Mouse (Mus musculus): ENCODE data around the gene Ddx19a.
"Not testable (repeated sequence)": the region's sequence is repeated elsewhere in the genome, so short reads cannot be mapped to it uniquely, and the experiment has no call there.

Ddx19a gene

DNA sequence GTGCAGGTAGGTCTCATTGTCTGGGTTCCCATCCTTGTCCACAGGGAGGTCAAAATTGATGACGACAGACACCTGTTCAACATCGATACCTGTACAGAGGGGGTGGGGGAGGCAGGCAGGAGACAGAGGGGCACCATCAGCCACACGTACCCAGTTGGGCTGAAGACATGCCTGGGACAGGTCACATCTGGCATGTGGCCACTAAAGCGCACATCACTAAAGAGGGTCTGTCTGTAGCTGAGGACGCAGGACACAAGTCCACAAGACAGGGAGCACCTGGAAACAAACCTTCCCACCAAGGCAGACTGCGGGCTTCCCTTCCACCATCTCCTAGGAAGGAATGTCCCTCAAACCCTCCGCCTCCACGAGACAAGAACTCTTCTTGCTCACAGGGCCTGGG is 21.1 kb downstream of the Ddx19a start:
- in situ Hi-C loops (cut with MboI, MseI), result not testable (repeated sequence)

GRCm38 (mm10) chr8:110969910-110970770 is 27.5 kb downstream of the Ddx19a start:
- in situ Hi-C loops (cut with MboI, MseI), result no loop called here

DNA sequence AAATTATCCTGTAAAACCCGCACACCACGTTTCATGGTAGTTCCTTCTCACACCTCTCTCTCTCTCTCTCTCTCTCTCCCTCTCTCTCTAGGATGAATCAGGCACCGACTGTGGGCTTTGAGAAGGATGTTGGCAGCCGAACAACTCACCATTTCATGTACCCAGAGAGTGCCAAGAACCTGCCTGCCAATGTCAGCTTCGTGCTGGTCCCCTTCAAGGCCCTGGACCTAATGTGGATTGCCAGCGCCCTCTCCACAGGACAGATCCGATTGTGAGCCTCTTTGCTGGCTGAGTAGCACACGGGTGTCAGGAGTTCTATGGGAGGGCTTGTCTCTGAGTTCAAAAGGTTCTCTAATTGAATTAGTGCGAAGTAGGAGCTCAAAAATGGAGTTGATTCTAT is 30.3 kb downstream of the Ddx19a start:
- in situ Hi-C loops (cut with MboI, MseI), result no loop called here

DNA sequence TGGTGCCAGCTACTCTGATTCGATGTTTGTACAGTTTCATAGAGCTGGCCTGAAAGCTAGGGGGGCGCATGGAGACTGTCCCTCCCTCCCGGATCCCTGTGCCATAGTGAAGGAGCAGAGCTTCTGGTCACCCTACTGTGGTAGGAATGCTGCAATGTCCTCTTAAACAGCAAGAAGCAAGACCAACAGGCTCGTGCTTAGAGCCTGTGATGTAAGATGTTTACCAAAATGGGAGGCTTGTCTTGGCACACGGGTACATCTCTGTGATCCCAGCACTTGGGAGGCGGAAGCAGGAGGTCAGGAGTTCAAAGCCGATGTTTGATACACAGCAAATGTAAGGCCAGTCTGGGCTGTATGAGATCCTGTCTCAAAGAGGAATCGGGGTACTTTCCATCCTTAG is 31.0 kb downstream of the Ddx19a start:
- in situ Hi-C loops (cut with MboI, MseI), result no loop called here

DNA sequence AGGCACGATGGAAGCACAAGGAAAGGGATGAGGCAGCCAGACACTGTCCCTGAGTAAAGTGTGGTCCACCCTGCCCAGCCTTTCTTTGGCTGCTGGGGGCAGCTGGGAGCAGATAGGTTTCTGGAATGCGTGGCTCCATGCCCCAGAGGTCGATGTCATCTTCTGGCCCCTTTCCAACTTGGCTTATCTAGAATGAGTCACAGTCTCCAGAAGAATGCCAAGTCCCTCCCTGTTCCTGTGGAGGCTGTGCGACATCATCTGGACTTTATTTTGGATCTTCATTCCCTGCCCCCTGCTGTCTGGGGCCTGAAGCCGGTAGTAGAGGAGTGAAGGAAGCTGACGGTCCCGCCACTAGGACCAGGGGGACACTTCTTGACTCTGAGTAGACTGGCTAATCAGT is 32.0 kb downstream of the Ddx19a start:
- in situ Hi-C loops (cut with MboI, MseI), result no loop called here

DNA sequence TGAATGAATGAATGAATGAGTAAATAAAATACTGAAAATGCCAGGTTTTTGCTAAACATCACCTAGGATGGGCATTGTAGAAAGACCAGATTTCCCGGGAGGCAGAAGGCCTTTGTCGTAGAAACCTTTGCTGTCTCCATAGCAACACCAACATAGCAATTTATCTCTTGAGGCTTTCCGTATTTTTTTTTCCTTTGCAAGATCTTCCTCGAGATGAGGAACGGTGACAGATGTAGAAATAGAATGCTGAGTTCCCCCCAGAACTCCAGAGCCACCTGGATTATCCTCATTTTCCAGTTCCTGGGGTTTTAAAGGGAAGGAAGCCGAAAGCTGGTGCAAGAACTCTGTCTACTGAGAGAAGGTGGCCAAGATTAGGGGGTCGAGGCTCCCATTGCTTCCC is 32.9 kb downstream of the Ddx19a start:
- in situ Hi-C loops (cut with MboI, MseI), result no loop called here

- in situ Hi-C loops (cut with MboI, MseI), result no loop called here
Observed at GRCm38 (mm10) chr8:110963051-110963450, 34.5 kb downstream of the Ddx19a start.

- in situ Hi-C loops (cut with MboI, MseI), result loop anchor here (5.0 kb wide), 1 partner anchor 38 kb away; no protein-coding TSS in a partner anchor
Observed at GRCm38 (mm10) chr8:110959906-110960305, 37.7 kb downstream of the Ddx19a start.

GRCm38 (mm10) chr8:110959071-110959780 is 38.4 kb downstream of the Ddx19a start:
- in situ Hi-C loops (cut with MboI, MseI), result loop anchor here (5.0 kb wide), 1 partner anchor 37 kb away; no protein-coding TSS in a partner anchor

- in situ Hi-C loops (cut with MboI, MseI), result loop anchor here (5.0 kb wide), 1 partner anchor 36 kb away; no protein-coding TSS in a partner anchor
Observed at GRCm38 (mm10) chr8:110958553-110958952, 39.0 kb downstream of the Ddx19a start.

- in situ Hi-C loops (cut with MboI, MseI), result loop anchor here (5.0 kb wide), 1 partner anchor 36 kb away; no protein-coding TSS in a partner anchor
Observed at GRCm38 (mm10) chr8:110958135-110958534, 39.5 kb downstream of the Ddx19a start.

GRCm38 (mm10) chr8:110957471-110957870 is 40.1 kb downstream of the Ddx19a start:
- in situ Hi-C loops (cut with MboI, MseI), result loop anchor here (5.0 kb wide), 1 partner anchor 35 kb away; no protein-coding TSS in a partner anchor

DNA sequence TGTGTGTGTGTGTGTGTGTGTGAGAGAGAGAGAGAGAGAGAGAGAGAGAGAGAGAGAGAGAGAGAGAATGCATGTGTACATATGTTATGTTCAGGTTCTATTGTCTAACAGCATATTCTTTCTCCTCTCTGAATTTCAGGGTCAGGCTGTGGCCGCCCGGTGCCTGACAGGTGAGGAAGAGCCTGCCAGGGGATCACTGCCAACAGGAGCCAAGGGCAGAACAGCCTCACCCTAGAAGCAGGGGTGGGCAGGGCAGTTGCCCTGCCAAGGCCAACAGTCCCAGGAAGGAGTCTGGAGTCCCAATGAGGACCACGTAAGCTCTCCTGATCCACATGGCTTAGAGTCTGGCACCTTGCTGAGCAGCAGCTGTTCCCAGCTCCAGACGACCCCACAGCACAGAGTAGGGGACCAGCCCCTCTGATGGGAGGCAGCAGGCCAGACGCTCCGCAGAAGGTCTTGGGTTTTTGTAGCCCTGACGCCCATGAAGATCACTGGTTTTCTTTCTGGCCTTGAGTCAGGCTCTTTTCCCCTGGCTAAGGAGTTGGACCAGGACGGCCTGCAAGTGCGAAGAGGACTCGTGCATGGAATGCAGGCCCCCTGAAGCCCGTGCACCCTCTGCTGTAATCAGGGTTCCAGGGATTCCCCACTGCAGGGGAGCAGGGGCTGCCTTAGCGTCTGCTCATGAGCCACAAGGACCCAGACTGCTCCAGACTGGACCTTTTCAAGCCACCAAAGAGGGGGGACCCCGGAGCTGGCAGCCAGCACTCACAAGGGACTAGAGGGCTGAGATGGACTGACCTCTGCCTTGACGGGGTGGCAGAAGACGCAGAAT is 40.8 kb downstream of the Ddx19a start:
- in situ Hi-C loops (cut with MboI, MseI), result loop anchor here (5.0 kb wide), 1 partner anchor 35 kb away; no protein-coding TSS in a partner anchor

DNA sequence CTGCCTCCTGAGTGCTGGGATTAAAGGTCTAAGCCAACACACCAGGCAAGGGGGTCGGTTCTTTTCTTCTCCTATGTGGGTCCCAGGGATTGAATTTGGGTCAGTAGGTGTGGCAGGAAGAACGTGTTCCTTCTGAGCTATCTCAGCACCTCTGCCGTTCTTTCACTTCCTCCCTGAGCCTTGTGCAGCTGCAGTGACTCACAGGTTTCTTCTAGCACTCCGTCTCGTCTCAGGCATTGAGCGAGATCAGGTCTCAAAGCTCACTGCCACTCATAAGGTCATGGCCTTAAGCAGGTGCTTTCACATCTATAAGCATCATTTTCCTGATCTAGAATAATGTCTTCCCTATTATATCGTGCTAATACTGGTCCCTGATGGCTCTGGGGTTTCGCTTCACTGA is 42.8 kb downstream of the Ddx19a start:
- in situ Hi-C loops (cut with MboI, MseI), result loop anchor here (5.0 kb wide), 1 partner anchor 32 kb away; no protein-coding TSS in a partner anchor

DNA sequence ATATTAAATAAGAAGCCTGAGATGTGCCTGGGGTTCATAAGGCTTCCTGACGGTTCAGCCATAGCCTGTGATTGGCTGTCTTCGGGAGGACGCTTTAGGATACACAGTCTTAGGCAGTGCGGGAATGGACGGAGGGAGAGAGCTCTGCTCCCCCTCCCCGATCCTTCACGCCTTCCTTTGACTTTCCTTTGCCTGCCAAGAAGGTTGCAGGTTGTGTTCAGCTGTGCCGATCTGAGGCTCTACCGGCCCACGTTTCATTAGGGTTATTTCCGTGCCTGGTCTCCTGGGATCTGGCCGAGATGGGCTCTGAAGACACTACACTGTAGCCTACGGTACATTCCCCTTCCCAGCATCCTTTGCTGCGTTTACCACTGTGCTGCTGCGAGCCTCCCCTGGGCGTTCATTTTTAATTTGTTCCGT is 47.5 kb downstream of the Ddx19a start:
- in situ Hi-C loops (cut with MboI, MseI), result no loop called here

- in situ Hi-C loops (cut with MboI, MseI), result no loop called here
Observed at GRCm38 (mm10) chr8:110945716-110946115, 51.9 kb downstream of the Ddx19a start.

DNA sequence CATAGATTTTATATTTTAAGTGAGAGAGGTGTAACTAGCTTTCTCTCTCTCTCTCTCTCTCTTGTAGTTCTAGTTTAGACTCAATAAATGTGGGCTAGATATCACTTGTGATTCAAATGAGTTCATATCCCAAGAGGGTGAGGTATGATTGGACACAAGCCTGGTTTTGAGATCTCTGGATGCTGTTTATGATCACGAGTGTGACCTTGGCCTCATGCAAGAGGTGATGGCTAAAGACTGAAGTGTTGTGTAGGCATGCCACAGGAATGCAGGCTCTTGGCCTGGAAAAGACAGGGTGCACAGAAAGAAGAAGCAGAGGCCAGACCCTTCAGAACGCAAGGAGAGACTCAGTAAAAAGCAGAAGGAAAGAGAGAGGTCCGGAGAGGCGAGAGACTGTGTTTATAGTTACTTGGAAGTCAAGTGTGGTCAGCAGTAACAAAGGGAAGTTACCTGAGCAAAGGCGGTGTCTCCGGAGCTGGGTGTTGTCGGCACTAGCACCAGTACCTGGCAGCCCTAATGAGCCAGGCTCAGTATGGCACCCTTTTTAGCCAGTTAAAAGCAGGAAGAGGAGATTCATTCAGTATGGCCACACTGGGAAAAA is 53.2 kb downstream of the Ddx19a start:
- in situ Hi-C loops (cut with MboI, MseI), result no loop called here

- in situ Hi-C loops (cut with MboI, MseI), result no loop called here
Observed at GRCm38 (mm10) chr8:110941453-110941948, 56.1 kb downstream of the Ddx19a start.

DNA sequence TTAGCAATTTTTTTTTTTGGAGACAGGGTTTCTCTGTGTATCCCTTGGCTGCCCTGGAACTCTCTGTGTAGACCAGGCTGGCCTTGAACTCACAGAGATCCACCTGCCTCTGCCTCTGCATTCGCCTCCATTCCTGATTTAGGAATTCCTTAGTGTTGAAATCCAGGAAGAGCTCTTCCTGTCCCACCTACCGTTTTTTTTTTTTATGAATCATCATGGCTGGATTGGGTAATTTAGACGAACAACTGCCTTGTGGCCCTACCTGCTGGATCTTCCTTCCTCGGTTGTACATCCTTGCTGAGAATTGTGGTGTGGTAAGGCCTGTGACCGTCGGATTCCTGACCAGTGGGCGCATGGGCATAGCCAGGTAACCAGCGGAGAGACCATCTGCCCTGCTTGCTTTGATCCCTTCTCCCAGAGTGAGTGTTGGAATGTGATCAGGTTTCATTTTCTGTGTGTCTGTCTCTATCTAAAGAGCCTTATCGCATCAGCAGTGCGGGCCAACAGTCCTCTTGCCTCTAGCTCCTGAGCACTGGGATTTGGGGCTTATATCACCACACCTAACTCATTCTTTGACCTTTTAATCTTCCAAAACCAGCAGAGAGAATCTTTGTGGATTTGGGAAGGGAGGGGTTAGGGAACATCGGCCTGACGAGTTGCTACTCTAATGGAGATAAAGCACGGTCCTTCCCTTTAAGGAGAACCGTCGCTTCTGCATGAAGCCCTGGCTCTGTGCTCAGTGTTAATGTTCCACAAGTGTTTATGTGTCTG is 56.7 kb downstream of the Ddx19a start:
- in situ Hi-C loops (cut with MboI, MseI), result no loop called here
